Mouse (Mus musculus): ENCODE data around the gene Pcdh19.
"Not testable (repeated sequence)": the region's sequence is repeated elsewhere in the genome, so short reads cannot be mapped to it uniquely, and the experiment has no call there.

Pcdh19 gene

GRCm38 (mm10) chrX:133688840-133689239 is at the start of gene Pcdh19:
TSS of gene Pcdh19 (minus strand) at chrX:133688987.
- DNase-seq (ENCODE audit: low spot score), result peak; percentile 68

DNA sequence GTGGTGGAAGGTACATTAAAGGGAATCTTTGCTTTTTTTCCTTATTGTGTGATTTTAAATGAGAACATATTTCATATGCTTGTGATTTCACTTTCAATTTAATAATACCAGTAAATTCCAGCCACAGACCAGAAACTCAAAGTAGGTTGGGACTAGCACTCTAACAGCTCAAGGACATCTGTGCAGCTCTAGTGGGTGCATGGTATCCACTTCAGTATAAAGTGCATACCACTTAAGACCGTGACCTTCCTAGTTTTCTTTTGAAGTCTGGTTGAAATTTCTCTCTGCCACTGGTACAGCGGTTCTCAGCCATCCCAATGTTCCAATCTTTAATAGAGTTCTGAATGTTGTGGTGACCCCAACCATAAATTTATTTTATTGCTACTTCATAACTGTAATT is 47.1 kb upstream of the Pcdh19 start:
- no peak for DNase-seq (ENCODE audit: low spot score)

DNA sequence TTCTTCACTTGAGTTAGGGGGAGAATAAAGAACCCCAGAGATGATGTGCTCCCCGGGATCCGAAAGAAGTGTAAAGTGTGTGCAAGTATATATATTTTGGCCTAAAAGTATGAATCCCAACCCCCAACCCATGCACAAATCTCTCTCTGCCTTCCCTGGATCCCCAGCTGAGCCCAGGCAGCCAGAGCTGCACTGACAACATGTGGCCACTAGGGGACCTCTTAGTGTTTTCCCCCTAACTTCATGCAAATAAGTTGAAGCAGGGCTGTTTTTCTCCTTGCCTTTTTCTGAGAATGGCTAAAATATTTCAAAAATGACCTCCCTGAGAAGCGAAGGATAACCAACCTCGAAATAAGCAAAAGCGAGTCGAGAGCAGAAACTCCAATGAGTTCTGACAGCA is 46.2 kb upstream of the Pcdh19 start:
- peak; percentile 5 for DNase-seq (ENCODE audit: low spot score)

- DNase-seq (ENCODE audit: low spot score), result no peak
Observed at GRCm38 (mm10) chrX:133721517-133721916, 32.7 kb upstream of the Pcdh19 start.

- no peak for DNase-seq (ENCODE audit: low spot score)
Observed at GRCm38 (mm10) chrX:133710621-133711020, 21.8 kb upstream of the Pcdh19 start.

GRCm38 (mm10) chrX:133702902-133703301 is 14.1 kb upstream of the Pcdh19 start:
- no peak for DNase-seq (ENCODE audit: low spot score)

GRCm38 (mm10) chrX:133697871-133698270 is 9.1 kb upstream of the Pcdh19 start:
- DNase-seq (ENCODE audit: low spot score), result not testable (repeated sequence)

DNA sequence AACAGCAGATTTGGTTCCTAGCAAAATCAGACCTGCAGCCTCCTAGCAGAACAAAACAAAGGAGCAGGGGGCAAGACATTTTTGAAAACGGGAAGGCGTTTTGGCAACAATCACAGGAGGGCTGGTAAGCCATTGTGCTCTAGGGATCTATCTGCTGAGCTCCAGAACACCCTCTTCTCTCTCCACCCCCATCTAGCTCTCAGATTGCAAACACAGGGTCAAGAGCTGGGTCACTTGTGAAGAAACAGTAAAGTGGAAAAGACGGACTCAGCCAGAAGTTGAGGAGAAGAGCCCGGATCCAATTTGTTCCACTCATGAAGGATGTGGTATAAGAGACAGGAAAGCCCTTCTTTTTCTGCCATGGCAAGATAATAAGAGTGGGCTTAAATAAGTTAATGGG is 7.7 kb upstream of the Pcdh19 start:
- DNase-seq (ENCODE audit: low spot score), result no peak

GRCm38 (mm10) chrX:133693037-133693760 is 4.4 kb upstream of the Pcdh19 start:
- DNase-seq (ENCODE audit: low spot score), result no peak

DNA sequence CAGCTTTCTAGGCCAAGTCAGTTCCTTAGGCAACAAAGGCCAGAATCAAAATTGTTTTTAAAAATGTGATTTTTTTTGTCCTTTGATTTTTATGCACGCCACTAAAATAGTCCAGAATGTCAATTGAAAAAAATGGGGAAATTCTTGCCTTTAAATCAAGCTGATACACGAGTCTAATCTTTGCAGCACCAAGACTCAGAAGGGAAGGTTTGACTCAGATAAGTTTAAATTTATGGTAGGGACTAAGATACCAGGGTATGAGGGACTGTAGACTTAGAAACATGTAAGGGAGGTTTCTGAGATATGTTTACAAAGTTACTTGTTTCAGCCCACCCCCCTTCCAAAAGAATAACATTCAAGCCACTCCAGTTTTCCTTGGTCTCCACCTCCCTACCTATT is 3.6 kb upstream of the Pcdh19 start:
- DNase-seq (ENCODE audit: low spot score), result no peak

GRCm38 (mm10) chrX:133691581-133692391 is 3.0 kb upstream of the Pcdh19 start:
- DNase-seq (ENCODE audit: low spot score), result no peak

DNA sequence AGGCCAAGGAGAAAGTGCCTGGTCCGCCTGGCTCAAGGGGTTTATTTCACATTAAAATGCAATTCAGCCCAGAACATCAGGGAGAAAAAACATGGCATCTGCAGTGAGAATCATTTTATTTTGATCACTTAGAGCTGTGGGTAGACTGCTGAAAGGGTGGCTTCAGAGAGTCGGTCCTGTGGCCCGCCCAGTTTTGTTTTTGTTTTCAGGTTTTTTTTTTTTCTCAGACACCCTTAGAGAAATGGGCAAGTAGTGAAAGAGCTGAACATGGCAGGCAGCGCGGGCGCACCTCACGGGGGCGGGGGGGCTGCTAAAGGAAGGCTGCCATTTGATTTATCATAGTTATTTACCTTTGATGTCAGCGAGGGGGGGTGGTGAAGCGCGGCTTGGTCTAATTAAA is 2.0 kb upstream of the Pcdh19 start:
- no peak for DNase-seq (ENCODE audit: low spot score)

- DNase-seq (ENCODE audit: low spot score), result no peak
Observed at GRCm38 (mm10) chrX:133689576-133690250, 926 bp upstream of the Pcdh19 start.

GRCm38 (mm10) chrX:133688156-133688555 is 631 bp downstream of the Pcdh19 start:
- no peak for DNase-seq (ENCODE audit: low spot score)

DNA sequence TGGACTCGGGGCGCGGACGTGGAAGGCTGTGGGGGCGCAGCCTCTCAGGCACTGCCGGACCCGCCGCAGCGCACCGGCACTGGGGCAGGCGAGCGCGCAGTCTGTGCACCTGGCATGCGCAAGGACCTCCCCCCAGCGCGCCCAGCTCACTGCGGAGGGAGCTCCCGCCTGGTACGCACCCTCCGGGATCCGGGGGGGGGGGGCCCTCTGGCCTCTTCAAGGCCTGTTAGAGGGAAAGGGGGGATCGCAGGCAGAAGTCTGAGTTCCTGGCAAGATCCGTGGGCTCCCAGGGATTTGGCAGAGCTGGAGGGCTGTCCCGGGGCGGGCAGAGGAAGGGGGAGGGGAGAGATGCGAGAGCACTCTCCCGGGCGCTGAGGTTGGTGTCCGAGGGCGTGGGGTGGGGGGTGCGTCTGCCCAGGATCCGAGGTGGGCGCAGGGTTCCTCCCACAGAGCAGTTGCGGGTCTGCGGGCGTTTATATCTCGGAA is 1.1 kb downstream of the Pcdh19 start:
- DNase-seq (ENCODE audit: low spot score), result no peak

DNA sequence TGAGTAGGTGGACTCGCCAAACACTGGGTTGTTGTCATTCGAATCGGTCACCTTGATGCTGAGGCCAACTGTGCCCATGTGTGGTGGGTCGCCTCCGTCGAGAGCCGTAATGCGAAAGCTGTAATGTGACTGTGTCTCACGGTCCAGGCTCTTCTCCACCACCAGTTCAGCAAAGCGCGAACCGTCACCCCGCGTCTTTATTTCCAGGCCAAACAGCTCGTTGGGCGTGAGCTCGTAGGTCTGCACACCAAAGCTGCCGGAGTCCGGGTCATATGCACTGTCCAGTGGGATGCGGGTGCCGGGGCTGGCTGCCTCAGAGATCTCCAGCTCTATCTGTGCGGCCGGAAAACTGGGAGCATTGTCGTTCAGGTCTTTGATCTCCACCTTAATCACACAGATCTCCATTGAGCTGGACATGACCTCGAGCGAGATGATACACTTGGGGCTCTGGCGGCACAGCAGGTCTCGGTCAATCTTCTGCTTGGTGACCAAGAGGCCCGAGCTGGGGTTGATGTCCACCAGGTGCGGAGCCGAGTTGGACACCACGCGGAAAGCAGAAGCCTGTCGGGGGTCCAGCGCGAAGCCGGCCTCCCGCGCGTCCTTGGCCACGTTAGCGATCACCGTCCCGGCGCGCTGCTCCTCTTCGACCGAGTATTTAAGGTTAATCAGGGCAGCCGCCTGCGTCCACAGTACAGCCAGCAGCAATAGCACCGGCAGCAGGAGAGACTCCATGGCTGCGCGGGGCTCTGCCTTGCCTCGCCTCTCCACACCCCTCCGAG is 2.1 kb downstream of the Pcdh19 start:
- DNase-seq (ENCODE audit: low spot score), result no peak

DNA sequence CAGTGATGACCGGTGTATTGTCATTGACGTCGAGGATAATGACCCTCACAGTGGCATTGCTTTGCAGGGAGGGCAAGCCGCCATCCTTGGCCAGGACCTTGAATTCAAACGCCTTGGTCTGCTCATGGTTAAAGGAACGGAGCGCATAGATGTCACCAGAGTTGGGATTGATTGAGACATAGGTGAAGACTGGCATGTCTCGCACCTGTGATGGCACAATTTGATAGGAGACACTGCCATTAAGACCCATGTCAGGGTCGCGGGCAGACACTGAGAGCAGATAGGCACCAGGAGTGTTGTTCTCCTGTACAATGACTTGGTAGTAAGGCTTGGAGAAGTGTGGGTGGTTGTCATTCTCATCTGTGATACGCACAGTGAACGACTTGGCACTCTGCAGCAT is 3.2 kb downstream of the Pcdh19 start:
- no peak for DNase-seq (ENCODE audit: low spot score)

- no peak for DNase-seq (ENCODE audit: low spot score)
Observed at GRCm38 (mm10) chrX:133683961-133684360, 4.8 kb downstream of the Pcdh19 start.

GRCm38 (mm10) chrX:133675121-133675520 is 13.7 kb downstream of the Pcdh19 start:
- DNase-seq (ENCODE audit: low spot score), result no peak

GRCm38 (mm10) chrX:133673796-133674195 is 15.0 kb downstream of the Pcdh19 start:
- DNase-seq (ENCODE audit: low spot score), result no peak

- DNase-seq (ENCODE audit: low spot score), result no peak
Observed at GRCm38 (mm10) chrX:133660111-133660510, 28.7 kb downstream of the Pcdh19 start.
